Mouse (Mus musculus): ENCODE measurements at regions not wholly inside any gene's neighbourhood (a gene's known extent, or its start where the extent isn't known, plus 50 kb on each side); places are given as distances from the start of the nearest gene placed in this dataset.

- Histone ChIP-seq H3K27ac (ENCODE audit: low read depth) (no peak overlapping the region), H3K4me2 (ENCODE audit: low read length) (no peak overlapping the region), H3K27me3 (replicated peaks; ENCODE audit: control insufficient read depth, insufficient read depth, low read length) (no peaks in the 10 kb centered on the region), H3K4me1 (replicated peaks; ENCODE audit: control insufficient read depth, insufficient read depth, low read length) (no peaks in the 10 kb centered on the region), H3K36me3 (ENCODE audit: control insufficient read depth, insufficient read depth, low read length) (no peaks in the 10 kb centered on the region), H3K9me3 (ENCODE audit: control insufficient read depth, low read length) (no peaks in the 10 kb centered on the region), H3K4me3 (ENCODE audit: low read depth, low read length) (no peak overlapping the region), H3K9ac (ENCODE audit: low read length) (no peak overlapping the region)
- no peak for ATAC-seq (replicated peaks; ENCODE audit: low FRiP score, low TSS enrichment, low read depth)
- WGBS, result 77% methylated on average over 8 of the region's 8 CpGs
- DNase-seq (ENCODE audit: low spot score), result no peak
Measured at GRCm38 (mm10) chr14:96990542-96991162, 471.8 kb upstream of the Klhl1 start.

DNA sequence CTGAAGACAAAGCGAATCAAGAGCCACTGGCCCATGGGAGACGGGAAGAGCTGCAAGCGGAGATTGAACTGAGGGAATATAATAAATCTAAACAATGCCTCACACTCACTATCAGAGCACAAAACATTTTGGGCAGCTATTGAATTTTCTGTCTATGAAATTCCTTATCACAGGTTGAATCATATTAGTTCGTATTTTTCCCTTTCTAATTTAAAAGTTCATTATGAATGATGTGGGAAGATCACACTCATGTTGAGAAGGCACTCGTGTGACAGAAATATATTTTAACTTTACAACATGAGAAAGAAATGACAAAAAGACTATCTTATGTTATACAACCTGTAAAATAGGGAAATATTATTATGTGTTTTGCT lies 444.2 kb upstream of the Klhl1 start:
- Histone ChIP-seq H3K4me3 (ENCODE audit: low read depth, low read length) (no peak overlapping the region), H3K9ac (ENCODE audit: low read length) (no peak overlapping the region), H3K36me3 (ENCODE audit: control insufficient read depth, insufficient read depth, low read length) (no peaks in the 10 kb centered on the region), H3K27me3 (replicated peaks; ENCODE audit: control insufficient read depth, insufficient read depth, low read length) (no peaks in the 10 kb centered on the region), H3K9me3 (ENCODE audit: control insufficient read depth, low read length) (no peaks in the 10 kb centered on the region), H3K4me2 (ENCODE audit: low read length) (no peak overlapping the region), H3K4me1 (replicated peaks; ENCODE audit: control insufficient read depth, insufficient read depth, low read length) (no peaks in the 10 kb centered on the region), H3K27ac (ENCODE audit: low read depth) (no peak overlapping the region)
- ATAC-seq (replicated peaks; ENCODE audit: low FRiP score, low TSS enrichment, low read depth), result no peak
- DNase-seq (ENCODE audit: low spot score), result no peak
- 80% methylated on average over 5 of the region's 5 CpGs for WGBS

GRCm38 (mm10) chr14:96962426-96963073 lies 443.6 kb upstream of the Klhl1 start:
- no peaks in the 10 kb centered on the region for H3K4me1 ChIP-seq (replicated peaks; ENCODE audit: control insufficient read depth, insufficient read depth, low read length)
- no peak for DNase-seq (ENCODE audit: low spot score)
- WGBS, result 50% methylated on average over 8 of the region's 8 CpGs
- H3K4me3 ChIP-seq (ENCODE audit: low read depth, low read length), result no peak overlapping the region
- no peak overlapping the region for H3K9ac ChIP-seq (ENCODE audit: low read length)
- no peak for ATAC-seq (replicated peaks; ENCODE audit: low FRiP score, low TSS enrichment, low read depth)
- no peaks in the 10 kb centered on the region for H3K27me3 ChIP-seq (replicated peaks; ENCODE audit: control insufficient read depth, insufficient read depth, low read length)
- no peaks in the 10 kb centered on the region for H3K9me3 ChIP-seq (ENCODE audit: control insufficient read depth, low read length)
- no peak overlapping the region for H3K4me2 ChIP-seq (ENCODE audit: low read length)
- H3K27ac ChIP-seq (ENCODE audit: low read depth), result no peak overlapping the region
- H3K36me3 ChIP-seq (ENCODE audit: control insufficient read depth, insufficient read depth, low read length), result no peaks in the 10 kb centered on the region

DNA sequence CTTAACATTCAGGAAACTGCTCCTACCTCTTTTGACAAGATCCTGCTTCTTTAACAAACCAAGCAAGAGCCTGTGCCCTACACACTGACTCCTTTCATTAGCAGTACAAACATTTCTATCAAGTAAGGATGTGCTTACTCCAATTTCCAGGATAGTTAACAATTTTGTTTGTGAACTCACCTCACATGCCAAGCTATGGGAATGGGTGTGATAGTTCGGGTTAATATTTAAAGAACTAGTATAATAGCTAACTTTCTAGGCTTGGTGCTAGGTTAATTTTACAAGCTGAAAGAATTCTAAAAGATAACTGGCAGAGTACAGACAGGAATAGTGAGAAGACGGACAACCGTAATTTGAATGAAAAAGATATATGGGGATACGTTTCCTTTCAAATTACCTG lies 437.2 kb upstream of the Klhl1 start:
- WGBS, result 65% methylated on average over 4 of the region's 4 CpGs
- H3K4me2 ChIP-seq (ENCODE audit: low read length), result no peak overlapping the region
- no peak overlapping the region for H3K27ac ChIP-seq (ENCODE audit: low read depth)
- no peak overlapping the region for H3K9ac ChIP-seq (ENCODE audit: low read length)
- H3K4me3 ChIP-seq (ENCODE audit: low read depth, low read length), result no peak overlapping the region
- no peaks in the 10 kb centered on the region for H3K27me3 ChIP-seq (replicated peaks; ENCODE audit: control insufficient read depth, insufficient read depth, low read length)
- DNase-seq (ENCODE audit: low spot score), result no peak
- no peaks in the 10 kb centered on the region for H3K36me3 ChIP-seq (ENCODE audit: control insufficient read depth, insufficient read depth, low read length)
- no peak for ATAC-seq (replicated peaks; ENCODE audit: low FRiP score, low TSS enrichment, low read depth)
- H3K4me1 ChIP-seq (replicated peaks; ENCODE audit: control insufficient read depth, insufficient read depth, low read length), result no peaks in the 10 kb centered on the region
- no peaks in the 10 kb centered on the region for H3K9me3 ChIP-seq (ENCODE audit: control insufficient read depth, low read length)

DNA sequence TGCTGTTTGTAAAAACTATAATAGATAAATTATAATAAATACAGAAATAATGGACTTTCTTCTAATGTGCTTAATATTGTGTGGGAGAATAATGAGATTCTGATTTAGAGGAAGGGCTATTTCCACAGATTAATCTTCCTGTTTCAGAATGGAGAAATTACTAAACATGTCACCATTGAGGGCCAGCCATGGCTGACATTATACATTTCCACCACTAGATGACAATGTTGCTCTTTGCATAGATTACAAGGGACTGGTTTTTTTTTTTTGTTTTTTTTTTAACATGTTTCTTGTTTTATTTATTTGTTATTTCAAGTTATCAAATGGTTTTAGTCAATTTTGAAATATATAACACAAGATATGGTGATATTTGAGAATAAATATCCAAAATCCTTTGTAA lies 435.6 kb upstream of the Klhl1 start:
- H3K4me1 ChIP-seq (replicated peaks; ENCODE audit: control insufficient read depth, insufficient read depth, low read length), result no peaks in the 10 kb centered on the region
- DNase-seq (ENCODE audit: low spot score) (no peak), ATAC-seq (replicated peaks; ENCODE audit: low FRiP score, low TSS enrichment, low read depth) (no peak)
- H3K27me3 ChIP-seq (replicated peaks; ENCODE audit: control insufficient read depth, insufficient read depth, low read length), result no peaks in the 10 kb centered on the region
- no peak overlapping the region for H3K9ac ChIP-seq (ENCODE audit: low read length)
- H3K4me2 ChIP-seq (ENCODE audit: low read length), result no peak overlapping the region
- no peaks in the 10 kb centered on the region for H3K36me3 ChIP-seq (ENCODE audit: control insufficient read depth, insufficient read depth, low read length)
- H3K4me3 ChIP-seq (ENCODE audit: low read depth, low read length), result no peak overlapping the region
- H3K27ac ChIP-seq (ENCODE audit: low read depth), result no peak overlapping the region
- H3K9me3 ChIP-seq (ENCODE audit: control insufficient read depth, low read length), result no peaks in the 10 kb centered on the region

DNA sequence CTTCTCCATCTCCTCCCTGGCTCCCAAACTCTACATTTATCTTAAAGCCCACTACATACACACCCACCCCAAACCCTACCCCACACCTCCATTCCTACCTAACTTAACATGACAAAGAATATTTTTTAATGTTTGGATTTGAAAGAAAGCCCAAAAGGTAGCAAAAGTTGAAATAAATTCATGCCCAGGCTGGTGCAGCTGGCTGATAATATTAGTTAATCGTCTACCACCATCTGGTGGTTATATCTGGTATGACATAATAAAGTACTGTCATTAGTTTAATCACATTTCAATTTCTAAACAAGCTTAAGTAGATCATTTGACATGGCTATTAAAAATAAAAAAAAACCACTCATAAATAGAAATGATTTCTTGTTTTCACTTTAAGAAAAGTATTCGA lies 389.8 kb upstream of the Klhl1 start:
- 3% methylated on average over 2 of the region's 2 CpGs for WGBS

DNA sequence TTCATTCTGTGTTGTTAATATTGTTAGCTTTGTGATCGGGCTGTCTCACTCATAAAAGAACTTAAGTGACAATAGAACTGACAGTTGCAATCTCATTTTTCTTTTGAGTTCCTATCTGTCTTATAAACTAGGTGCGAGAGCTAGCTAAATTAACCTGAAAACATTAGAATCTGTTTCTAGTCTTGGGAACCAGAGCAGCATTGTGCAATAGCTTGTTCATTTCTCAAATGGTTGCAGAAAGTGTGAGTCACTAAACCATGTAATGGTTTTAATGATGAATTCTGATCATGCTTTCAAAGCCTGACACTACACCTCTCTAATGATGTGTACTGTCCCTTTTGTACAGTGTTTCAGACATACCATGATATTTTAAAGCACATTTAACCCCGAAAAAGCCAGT lies 360.8 kb upstream of the Klhl1 start:
- H3K4me1 ChIP-seq (replicated peaks; ENCODE audit: control insufficient read depth, insufficient read depth, low read length), result no peaks in the 10 kb centered on the region
- no peak overlapping the region for H3K9ac ChIP-seq (ENCODE audit: low read length)
- H3K4me2 ChIP-seq (ENCODE audit: low read length), result no peak overlapping the region
- H3K36me3 ChIP-seq (ENCODE audit: control insufficient read depth, insufficient read depth, low read length), result no peaks in the 10 kb centered on the region
- no peaks in the 10 kb centered on the region for H3K27me3 ChIP-seq (replicated peaks; ENCODE audit: control insufficient read depth, insufficient read depth, low read length)
- 82% methylated on average over 3 of the region's 3 CpGs for WGBS
- no peak overlapping the region for H3K4me3 ChIP-seq (ENCODE audit: low read depth, low read length)
- no peaks in the 10 kb centered on the region for H3K9me3 ChIP-seq (ENCODE audit: control insufficient read depth, low read length)
- DNase-seq (ENCODE audit: low spot score) (no peak), ATAC-seq (replicated peaks; ENCODE audit: low FRiP score, low TSS enrichment, low read depth) (no peak)
- no peak overlapping the region for H3K27ac ChIP-seq (ENCODE audit: low read depth)

More for the DNA sequence above, 389.8 kb upstream of the Klhl1 start:
- H3K27ac ChIP-seq (ENCODE audit: low read depth), result no peak overlapping the region
- no peak overlapping the region for H3K4me2 ChIP-seq (ENCODE audit: low read length)
- no peaks in the 10 kb centered on the region for H3K27me3 ChIP-seq (replicated peaks; ENCODE audit: control insufficient read depth, insufficient read depth, low read length)
- ATAC-seq (replicated peaks; ENCODE audit: low FRiP score, low TSS enrichment, low read depth), result 0 out of 2 replicates have a peak, but pooled peaks have one; percentile 15
- H3K9ac ChIP-seq (ENCODE audit: low read length), result no peak overlapping the region
- H3K4me1 ChIP-seq (replicated peaks; ENCODE audit: control insufficient read depth, insufficient read depth, low read length), result no peaks in the 10 kb centered on the region
- no peaks in the 10 kb centered on the region for H3K36me3 ChIP-seq (ENCODE audit: control insufficient read depth, insufficient read depth, low read length)
- H3K4me3 ChIP-seq (ENCODE audit: low read depth, low read length), result no peak overlapping the region
- DNase-seq (ENCODE audit: low spot score), result no peak
- no peaks in the 10 kb centered on the region for H3K9me3 ChIP-seq (ENCODE audit: control insufficient read depth, low read length)

DNA sequence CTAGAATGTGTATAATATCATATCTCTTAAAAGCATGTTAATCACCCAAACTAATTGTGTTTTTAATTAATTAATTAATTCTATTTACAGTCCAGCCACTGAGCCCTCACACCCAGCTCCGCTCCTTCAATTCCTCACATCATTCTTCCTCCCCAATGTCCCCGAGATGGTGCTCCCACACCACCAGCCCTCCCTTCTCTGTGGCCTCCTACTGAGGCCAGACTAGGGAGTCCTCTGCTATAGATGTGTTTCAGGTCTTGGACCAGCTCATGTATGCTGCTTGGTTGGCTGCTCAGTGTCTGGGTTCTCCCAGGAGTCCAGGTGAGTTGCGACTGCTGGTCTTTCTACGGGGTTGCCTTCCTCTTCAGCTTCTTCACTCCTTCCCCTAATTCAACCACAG lies 353.1 kb upstream of the Klhl1 start:
- Histone ChIP-seq H3K4me1 (replicated peaks; ENCODE audit: control insufficient read depth, insufficient read depth, low read length) (no peaks in the 10 kb centered on the region), H3K4me2 (ENCODE audit: low read length) (no peak overlapping the region), H3K4me3 (ENCODE audit: low read depth, low read length) (no peak overlapping the region), H3K36me3 (ENCODE audit: control insufficient read depth, insufficient read depth, low read length) (no peaks in the 10 kb centered on the region), H3K27me3 (replicated peaks; ENCODE audit: control insufficient read depth, insufficient read depth, low read length) (no peaks in the 10 kb centered on the region), H3K9me3 (ENCODE audit: control insufficient read depth, low read length) (no peaks in the 10 kb centered on the region), H3K9ac (ENCODE audit: low read length) (no peak overlapping the region), H3K27ac (ENCODE audit: low read depth) (no peak overlapping the region)
- WGBS, result 84% methylated on average over 4 of the region's 4 CpGs
- ATAC-seq (replicated peaks; ENCODE audit: low FRiP score, low TSS enrichment, low read depth), result no peak
- no peak for DNase-seq (ENCODE audit: low spot score)

- DNase-seq (ENCODE audit: low spot score) (no peak), ATAC-seq (replicated peaks; ENCODE audit: low FRiP score, low TSS enrichment, low read depth) (no peak)
- H3K27me3 ChIP-seq (replicated peaks; ENCODE audit: control insufficient read depth, insufficient read depth, low read length), result no peaks in the 10 kb centered on the region
- H3K36me3 ChIP-seq (ENCODE audit: control insufficient read depth, insufficient read depth, low read length), result no peaks in the 10 kb centered on the region
- no peaks in the 10 kb centered on the region for H3K9me3 ChIP-seq (ENCODE audit: control insufficient read depth, low read length)
- no peak overlapping the region for H3K4me3 ChIP-seq (ENCODE audit: low read depth, low read length)
- 79% methylated on average over 2 of the region's 2 CpGs for WGBS
- no peaks in the 10 kb centered on the region for H3K4me1 ChIP-seq (replicated peaks; ENCODE audit: control insufficient read depth, insufficient read depth, low read length)
- no peak overlapping the region for H3K27ac ChIP-seq (ENCODE audit: low read depth)
- H3K4me2 ChIP-seq (ENCODE audit: low read length), result no peak overlapping the region
- H3K9ac ChIP-seq (ENCODE audit: low read length), result no peak overlapping the region
Measured at GRCm38 (mm10) chr14:96838910-96839309, 320.0 kb upstream of the Klhl1 start.

Data from intestine, embryonic 14.5 days (tissue).